Mouse (Mus musculus) heart, postnatal 4 days (tissue): Measurements from ENCODE around the gene Zfp870. TPM values are rescaled to one million over a fixed set of nuclear protein-coding genes. Genes with fewer than 3 reads are reported as not detected.

Experiments used
- DNase-seq: peaks from one replicate; pipeline ENCODE4 v3.0.0; 2021
- total RNA-seq, 2 experiments: library from RNA; stranded (reverse); gene quantifications; 2 replicates each; pipeline ENCODE4 v1.2.3; 2021

Zfp870 gene
- total RNA-seq: 1 to 10 TPM; 6.7 to 7.6 TPM

DNA sequence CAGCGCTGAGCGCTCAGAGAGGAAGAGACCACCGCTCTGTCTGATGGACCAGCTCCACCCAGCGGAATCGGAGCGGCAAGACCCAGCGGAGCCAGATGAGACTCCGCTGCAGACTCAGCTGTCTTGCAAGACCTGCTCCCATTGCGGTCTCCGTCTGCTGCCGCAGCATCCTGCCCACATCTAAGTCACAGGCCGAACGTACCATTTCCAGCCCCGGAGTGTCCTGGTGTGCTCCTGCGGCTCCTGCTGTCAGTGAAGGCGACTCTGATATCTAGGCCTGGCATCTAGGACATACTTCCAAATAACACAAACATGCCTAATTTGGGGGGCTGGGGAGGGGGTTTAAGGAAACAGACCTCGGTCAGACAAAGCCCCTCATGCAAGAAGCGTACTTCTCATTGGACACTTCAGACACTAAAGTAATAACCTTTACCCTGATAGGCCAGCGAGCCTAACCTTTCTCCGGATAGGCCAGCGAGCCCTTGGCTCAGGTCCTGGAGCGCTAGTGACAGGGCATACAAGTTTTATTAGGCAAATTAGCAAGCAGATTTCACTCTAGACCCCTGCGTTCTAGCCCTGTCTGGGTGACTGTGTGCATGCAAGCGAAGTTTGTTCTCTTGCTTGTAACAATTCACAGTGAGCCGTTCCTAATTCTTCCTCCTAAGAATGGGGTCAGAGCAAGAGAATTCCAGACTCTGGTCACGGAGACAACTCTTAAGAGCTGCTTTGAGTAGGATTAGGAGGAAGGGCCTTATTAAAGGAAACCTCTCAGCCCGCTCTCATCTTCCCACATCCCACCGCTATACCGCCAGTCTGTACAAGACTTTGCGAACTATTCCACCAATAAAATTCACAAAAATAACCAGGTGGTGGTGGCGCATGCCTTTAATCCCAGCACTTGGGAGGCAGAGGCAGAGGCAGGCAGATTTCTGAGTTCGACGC is at the start of gene Zfp870:
TSS of gene Zfp870 (minus strand) at position 404 of the 942 bp plus-strand sequence.
- DNase-seq: peak; percentile 90

DNA sequence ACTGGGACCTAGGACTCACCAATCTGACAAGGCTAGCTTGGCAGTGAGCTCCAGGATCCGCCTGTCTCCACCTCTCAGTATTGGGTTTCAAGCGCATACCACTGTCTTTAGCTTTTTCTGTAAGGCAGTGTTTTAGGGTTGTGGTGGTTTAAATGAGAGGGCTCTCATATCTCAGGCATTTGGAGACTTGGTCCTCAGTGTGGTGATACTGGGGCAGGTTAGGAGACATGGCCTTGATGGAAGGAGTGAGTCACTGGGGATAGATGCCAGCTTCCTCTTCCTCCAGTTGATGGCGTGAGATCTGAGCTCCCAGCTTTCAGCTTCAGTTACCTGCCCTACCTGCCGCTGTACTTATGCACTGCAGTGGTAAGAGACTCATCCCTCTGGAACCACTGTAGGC is 48.4 kb upstream of the Zfp870 start:
- no peak for DNase-seq

DNA sequence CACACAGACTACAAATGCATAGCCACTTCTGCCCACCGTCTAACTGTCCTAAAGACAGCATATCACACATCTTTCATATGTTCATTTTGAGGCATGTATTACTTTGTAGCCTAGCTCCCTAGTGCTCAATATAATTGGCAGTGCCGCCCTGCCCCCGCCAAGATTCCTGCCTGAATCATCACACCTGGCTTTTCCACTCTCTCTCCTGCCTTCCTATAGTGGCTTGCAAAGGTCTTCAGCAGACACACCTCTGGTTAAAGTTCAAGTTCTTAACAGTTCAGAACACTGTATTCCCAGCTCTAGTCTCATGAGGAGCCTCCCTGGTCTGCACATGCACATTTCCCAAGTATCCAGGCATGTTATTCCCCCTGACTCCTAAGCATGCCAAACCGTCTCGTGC is 36.4 kb upstream of the Zfp870 start:
- DNase-seq: no peak

DNA sequence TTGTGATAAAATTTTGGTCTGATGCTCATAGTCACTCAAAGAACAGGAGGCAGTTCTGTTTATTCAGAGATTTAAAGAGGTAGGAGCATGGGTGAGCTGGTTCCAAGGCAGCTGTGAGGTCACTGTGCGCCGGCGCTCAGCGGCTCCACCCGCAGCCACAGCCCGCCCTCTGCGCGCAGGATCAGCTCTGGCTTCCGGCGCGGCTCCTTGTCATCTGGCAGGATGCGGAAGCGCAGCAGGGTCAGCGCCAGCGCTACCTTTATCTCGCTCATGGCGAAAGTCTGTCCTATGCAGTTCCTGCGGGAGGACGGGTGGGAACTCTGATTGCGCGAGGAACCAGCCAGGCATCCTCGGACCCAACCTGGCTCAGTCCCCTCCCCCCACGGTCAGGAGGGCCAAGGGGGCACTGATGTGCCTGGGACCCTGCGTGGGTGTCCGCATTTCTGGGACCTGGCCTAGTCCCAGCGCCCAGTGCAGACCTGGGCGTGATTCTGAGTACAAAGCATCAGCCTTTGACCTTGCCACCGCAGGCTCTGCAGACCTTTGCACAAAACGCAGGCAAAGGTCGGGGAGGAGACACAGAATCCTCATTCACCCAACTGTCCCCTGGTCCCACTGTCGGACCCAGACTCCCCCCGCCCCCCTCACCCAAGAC is 33.3 kb upstream of the Zfp870 start:
- peak; percentile 81 for DNase-seq

DNA sequence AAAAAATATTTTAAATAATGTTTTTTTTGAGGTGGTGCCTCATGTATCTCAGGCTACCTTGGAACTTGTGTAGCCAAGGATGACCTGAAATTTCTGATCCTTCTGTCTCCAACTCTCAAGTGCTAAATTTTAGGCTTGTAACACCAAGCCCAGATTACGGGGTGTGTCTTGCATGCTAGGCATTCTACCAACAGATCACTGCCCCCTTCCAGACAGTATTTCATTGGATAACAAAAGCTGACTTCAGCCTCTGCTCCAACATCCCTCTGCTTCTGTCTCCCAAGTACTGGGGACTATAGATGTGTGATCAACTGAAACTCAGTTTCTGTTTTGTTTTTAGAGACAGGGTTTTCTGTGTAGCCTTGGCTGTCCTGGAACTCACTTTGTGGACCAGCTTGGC is 32.2 kb upstream of the Zfp870 start:
- no peak for DNase-seq

DNA sequence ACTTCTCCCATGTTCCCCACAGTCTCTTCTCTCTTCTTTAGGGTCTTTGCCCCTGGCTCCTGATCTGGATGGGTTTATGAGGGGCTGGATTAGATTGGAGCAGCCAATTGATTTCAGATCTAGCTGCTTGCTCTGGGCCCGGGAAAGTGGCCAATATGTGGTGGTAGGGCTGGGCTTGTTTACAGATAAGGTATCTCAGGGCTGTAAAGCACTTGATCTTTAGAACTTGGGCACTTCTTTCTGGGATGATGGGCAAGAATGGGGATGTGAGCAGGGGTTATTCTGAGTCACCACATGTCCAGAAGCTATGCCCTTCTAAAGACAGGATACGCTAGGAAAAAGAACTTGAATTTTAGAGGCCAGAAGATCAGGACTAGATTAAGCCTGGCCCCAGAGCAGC is 27.7 kb upstream of the Zfp870 start:
- no peak for DNase-seq

DNA sequence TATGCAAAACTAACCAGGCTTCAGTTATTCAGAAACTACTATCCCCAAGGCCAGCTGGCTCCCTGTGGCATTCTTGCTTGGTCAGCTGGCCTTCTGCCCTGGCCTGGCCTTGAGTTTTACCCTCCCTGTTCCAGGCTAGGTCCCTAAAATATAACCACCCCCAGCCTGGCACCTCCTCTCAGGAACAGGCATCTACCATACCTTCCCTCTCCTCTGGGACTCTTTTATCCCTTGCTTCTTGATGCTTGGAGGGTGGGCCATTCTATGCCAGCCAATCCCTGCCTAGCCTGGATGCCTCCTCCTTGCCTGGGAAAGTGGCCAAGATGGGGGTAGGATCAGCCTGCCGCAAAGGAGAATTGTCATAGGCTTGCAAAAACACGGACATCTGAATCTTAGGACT is 25.7 kb upstream of the Zfp870 start, which contains the start of gene Cyp4f14:
TSS of gene Cyp4f14 (minus strand) at position 212 of the 400 bp plus-strand sequence.
- no peak for DNase-seq

DNA sequence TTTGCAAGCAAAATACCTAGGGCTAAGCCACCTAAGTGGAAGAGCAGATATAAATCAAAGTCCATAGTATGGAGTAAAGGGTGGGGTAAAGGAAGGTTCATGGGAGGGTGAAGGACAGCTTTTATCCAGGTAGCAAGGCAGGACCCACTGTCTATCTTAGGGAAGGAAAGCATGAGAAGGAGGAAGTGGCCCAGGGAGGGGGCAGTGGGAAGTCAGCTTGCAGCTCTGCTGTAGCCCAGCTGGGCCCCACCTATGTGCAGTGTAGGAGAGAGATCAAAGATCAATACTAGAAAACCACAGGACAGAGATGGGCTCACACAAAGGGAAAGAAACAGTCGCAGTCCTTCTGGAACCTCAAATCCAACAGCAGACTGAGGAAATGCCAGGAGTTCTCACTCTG is 24.6 kb upstream of the Zfp870 start:
- DNase-seq: no peak

DNA sequence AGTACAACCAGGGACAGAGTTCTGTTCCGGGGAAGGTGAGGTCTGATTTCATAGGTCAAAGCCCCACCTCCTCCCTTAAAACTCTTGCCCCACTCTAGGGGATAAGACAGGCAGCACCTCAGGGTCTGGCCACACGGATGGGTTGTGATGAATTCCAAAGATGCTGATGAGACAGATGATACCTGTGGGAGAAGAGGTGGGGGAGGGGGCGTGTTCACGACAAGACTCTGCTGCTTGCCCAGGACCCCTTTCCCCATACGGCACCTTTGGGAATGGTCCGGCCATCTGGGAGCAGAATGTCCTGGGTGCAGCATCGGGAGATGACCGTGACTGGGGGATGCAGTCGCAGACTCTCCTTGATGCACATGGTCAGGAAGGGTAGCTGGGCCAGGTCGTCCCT is 14.7 kb upstream of the Zfp870 start:
- no peak for DNase-seq

DNA sequence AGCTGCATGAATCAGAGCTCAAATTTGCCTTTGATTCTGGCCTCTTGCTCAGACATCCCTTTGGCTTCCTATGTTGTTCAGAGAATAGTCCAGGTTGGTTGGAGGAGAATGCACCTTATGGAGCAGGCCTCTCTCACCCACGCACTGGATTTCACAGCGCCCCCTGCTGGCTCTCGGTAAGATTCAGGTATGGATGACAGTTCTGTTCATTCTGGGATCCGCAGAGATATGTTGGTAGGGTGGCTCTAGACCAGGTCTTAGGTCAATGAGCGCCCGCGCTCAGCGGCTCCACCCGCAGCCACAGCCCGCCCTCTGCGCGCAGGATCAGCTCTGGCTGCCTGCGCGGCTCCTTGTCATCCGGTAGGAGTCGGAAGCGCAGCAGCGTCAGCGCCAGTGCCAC is 13.8 kb upstream of the Zfp870 start:
- peak; percentile 51 for DNase-seq

DNA sequence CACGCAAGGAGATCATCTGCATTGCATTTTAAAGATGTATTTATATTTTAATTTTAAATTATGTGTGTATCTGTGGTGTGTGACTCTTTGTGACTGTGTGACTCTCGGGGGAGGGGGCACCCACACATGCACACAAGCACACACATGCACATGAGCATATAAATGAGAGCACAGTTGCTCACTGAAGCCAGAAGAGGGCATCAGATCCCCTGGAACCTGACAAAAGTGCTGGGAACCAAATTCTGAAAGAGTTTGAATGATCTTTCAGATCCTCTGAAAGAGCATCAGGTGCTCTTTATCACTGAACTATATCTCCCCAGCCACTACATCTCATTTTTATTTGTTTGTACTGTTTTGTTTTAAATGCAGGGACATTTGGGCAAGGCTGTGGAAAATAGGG is 13.0 kb upstream of the Zfp870 start:
- no peak for DNase-seq

DNA sequence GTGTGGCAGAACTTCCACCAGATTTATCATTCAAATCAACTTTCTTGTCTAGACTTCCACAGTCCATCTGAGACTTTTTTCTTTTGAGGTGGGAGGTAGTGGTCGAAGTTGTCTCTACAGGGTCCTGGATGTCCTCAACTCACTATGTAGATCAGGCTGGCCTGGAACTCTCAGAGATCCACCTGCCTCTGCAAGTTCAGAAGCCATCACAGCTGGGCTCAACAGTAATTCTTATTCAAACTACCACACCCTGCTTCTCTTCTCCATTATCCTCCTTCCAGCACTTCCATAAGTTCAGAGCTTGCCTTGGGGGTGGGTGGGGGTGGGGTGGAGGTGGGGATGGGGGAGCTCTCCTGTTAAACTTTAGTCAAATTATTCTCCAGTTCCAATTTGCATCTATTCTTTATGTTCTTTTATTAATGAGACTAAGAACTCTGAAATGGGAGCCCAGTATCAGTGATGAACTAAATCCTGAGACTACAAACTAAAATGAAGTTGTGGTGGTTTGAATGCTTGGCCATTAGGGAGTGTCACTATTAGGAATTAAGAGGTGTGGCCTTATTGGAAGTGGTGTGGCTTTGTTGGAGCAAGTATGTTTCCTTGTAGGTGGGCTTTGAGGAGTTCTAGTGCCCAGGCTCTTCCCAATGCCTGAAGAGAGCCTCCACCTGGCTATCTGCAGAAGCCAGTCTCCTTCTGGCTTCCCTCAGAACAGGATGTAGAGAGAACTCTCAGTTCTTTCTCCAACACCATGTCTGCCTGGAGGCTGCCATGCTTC is 10.5 kb upstream of the Zfp870 start:
- no peak for DNase-seq

DNA sequence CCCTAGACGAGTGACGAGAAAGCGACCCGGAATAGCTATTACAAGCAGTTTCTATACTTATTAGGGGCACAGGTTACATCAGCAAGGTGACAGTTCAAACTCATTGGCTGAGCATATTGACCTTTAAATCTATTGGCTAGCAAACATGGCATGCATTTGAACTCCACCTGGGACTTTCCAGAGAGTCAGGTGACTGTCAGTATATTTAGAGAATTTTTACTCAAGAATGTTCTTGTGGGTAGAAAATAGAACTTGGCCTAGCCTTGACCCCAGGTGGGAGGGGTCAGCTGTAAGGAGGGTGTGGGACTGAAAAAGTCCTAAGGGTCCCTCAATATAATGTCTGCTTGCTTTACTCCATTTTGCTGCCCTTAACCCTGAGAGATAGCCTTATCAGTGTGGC is 4.0 kb upstream of the Zfp870 start:
- no peak for DNase-seq

DNA sequence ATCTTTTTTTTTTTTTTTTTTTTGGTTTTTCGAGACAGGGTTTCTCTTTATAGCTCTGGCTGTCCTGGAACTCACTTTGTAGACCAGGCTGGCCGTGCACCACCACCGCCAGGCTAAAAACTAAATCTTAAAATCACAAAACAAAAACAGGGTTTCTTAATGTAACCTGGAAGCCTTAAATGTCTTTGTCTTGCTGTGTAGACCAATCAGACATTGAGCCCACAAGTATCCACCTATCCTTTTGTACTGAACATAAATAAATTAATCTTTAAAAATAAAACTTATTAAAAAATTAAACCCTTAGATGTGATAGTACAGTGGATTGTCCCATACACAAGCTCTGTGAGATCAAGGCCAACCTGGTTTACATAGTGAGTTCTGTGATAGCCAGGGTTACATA is 2.5 kb upstream of the Zfp870 start:
- DNase-seq: no peak

DNA sequence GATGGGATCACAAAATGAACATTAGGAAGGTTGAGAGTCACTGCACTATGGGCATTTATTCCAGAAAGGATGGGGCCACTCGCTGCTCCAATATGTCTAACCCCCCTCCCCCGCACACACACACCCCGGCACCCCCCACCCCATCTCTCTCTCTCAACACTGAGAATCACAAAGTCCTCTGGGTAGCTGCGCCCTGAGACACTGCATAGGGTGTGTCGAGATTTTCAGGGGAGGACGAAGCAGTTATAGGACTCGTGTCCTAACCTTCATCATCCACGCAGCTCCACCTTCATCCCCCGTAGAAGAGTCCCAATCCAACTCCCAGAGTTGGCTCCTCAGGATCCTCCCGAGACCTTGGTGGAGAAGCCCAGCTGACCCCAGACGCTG is 597 bp downstream of the Zfp870 start:
- no peak for DNase-seq

DNA sequence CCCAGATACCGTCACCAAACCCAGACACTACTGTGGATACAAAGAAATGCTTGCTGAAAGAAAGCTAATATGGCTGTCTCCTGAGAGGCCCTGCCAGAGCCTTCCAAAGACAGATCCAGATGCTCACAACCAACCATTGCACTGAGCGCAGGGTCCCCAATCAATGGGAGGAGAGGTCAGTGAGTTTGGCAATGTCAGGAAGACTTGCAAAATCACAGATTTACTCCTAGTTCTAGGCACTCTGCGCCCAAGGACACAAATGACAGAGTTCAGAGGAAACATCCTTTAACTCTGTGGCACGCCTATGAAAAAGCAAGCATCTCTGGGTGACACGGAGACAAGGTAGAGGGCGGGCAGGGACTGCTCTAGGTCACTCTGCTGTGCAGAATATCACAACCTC is 1.8 kb downstream of the Zfp870 start:
- DNase-seq: no peak

DNA sequence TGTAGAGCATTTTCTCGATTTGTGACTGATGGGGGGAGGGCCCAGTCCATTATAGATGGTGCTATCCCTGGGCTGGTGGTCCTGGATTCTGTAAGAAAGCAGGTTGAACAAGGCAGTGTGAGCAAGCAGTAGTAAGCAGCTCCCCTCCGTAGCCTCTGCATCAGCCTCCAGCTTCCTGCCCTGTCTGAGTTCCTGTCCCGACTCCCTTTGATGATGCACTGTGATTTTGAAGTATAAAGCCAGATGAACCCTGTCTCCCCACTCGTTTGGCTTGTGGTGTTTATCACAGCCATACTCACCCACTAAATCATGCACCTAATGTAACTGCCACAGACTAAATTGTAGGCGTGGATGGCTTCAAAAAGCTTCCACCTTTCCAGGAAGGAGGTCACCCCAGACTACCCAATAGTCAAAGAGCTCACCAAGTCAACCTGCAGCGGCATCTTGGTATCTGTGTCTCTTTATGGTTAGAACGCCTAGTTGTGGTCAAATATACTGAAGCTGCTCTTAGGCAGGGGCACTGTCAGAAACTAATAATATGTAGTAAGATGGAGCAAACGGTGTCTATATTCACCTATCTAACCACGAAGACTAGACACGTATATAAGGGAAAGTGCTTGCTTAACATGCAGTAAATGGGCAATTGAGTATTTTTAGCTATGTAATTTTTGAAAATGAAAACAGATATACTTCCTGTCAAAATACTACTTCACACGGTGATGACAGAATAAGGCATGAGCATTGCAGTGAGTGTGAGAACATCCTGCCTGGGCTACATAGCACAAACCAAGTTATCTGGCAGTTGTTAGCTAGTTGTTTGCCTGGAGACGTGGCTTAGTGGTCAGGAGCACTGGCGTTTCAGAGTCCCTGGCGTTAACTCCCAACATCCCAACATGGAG is 10.9 kb downstream of the Zfp870 start:
- no peak for DNase-seq

DNA sequence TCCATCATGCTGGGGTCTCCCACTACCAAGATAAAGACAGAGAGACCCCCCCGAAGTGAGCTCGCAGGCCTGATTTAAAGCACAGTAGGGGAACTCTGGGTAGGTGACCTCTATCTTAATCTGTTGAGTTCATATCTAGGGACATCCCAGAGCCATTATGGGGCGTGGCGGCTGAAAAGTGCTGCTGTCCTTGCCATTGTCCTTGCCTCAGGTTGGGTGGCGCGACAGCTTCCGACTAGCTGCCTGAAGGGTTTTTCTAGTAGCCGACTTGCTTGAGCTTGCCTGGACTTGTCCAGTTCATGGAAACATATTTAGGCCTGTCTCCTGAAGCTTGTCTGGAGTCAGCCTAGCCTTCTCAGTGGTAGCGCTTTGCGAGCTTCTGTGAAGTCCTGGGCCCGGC is 12.7 kb downstream of the Zfp870 start:
- no peak for DNase-seq

DNA sequence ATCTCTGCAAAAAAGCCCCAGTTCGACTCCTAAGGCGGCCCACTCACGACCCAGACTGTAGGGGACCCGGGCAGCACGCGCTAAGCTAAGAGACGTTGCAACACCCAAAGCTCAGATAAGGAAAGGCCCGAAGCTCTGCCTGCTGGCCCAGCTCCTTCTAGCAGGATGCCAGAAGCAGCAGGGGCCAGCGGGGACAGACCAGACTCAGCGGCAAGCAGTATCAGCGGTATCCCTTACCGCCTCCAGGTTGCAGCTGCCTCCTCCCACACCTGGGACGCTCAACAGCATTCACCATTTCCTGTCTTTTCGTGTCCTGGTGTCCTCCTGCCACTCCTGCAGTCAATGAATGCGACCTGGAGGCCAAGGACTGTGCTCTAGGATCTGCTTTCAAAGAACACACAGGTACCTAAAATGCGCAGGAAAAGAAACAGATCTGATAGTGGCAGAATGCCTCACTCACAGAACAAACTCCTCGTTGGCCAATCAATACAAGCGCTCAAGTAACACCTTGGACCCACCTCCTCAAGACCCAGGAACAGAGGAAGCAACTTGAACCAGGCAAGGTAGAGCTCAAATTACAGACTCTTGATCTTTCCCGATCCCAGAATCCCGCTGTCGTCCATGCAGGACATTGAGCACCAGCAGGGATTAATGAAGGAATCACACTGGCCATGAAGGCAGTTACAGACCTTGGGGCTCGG is 13.8 kb downstream of the Zfp870 start:
- no peak for DNase-seq

DNA sequence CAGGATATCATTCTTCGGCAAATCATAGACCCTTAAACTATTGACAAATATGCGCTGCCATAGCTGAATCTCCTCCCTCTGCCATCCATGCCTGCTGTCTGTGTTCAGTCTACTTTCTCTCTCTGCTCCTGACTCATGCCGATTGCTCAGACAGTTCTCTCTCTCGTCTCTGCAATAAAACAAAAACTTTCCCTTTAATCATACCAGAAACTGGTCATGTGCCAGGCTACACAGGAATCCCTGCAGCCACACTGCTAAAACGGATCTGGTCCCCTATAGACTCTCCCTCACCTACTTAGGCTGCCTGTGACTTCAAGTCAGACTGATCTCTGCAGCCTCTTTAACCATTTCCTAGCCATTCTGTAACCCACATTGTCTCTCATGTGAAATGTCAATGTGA is 18.7 kb downstream of the Zfp870 start:
- DNase-seq: no peak

DNA sequence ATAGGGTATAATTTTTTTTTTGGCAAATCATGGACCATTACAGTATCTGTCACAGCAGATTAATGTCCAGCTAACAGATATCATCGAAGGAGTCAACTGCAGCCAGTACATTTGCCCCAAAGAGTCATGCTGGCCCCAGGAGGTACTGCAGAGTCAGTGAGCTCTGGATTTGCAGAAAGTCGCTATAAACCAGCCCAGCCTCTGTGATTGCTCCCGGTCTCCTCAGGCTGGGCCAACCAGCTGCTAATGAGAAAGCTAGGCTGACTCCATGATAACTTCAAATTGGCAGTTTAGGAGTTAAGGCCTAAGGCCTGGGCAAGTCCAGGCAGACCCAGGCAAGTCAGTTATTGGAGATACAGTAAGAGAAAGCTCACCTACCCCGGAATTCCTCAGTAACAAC is 19.4 kb downstream of the Zfp870 start:
- DNase-seq: no peak
